8 mouse cellular contexts compared by ENCODE assay signal in the genomic region with DNA sequence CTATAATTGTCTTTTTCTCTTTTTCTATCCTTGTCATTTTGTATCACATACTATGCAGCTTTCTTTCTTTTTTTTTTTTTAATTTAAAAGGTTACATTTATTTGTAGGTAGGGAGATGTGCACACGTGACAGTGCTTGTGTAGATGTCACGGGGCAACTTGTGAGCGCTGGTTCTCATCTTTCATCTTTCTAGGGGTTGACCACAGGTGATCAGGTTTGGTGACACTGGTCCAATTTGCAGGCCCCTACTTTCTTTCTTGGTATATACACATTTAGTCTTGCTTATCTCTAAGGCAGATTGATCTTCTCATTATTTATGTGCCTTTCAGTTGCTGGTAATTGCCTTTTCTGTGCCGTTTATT. TPM values are rescaled to one million over a fixed set of nuclear protein-coding genes. Genes with fewer than 3 reads are reported as not detected.
DNase-seq lines count a peak whose midpoint lies in the region; ATAC-seq and TF ChIP-seq lines count a peak whose summit lies in the region.

No protein-coding gene starts in this region.

- no peaks in the 10 kb centered on the region for H3K27me3 ChIP-seq in kidney, embryonic 16.5 days (ENCODE audit: insufficient read depth, low read length)
- H3K27me3 ChIP-seq in embryonic facial prominence, embryonic 15.5 days = no peaks in the 10 kb centered on the region
- H3K27me3 ChIP-seq in intestine, embryonic 16.5 days (replicated peaks; ENCODE audit: control insufficient read depth, insufficient read depth, low read length) = no peaks in the 10 kb centered on the region
- no peaks in the 10 kb centered on the region for H3K27me3 ChIP-seq in myocyte (ENCODE audit: control insufficient read depth, insufficient read depth, insufficient read length)

- H3ac ChIP-seq in myocyte (ENCODE audit: control insufficient read depth, insufficient read length) = no peak overlapping the region

- H3K4me1 ChIP-seq in kidney, embryonic 16.5 days (ENCODE audit: insufficient read depth, low read length) = peaks cover 7% of the 10 kb centered on the region
- H3K4me1 ChIP-seq in embryonic facial prominence, embryonic 15.5 days = peaks cover 7% of the 10 kb centered on the region
- H3K4me1 ChIP-seq in intestine, embryonic 16.5 days (ENCODE audit: control insufficient read depth, insufficient read depth, low read length) = peaks cover 2% of the 10 kb centered on the region; the same call in 1 of the 2 replicates

- no peak for DNase-seq in kidney, adult 8-10 months
- DNase-seq in embryo, embryonic 11 days = no peak
- no peak for DNase-seq in left cerebral cortex, postnatal 36 days (ENCODE audit: low spot score in 2 of 2)

- H3K4me3 ChIP-seq in kidney, embryonic 16.5 days (ENCODE audit: low read length) = peak overlapping the region; percentile 80
- peak overlapping the region; percentile 74 for H3K4me3 ChIP-seq in embryonic facial prominence, embryonic 15.5 days (replicated peaks)
- H3K4me3 ChIP-seq in intestine, embryonic 16.5 days (ENCODE audit: low read length) = peak overlapping the region; percentile 82
- peak overlapping the region; percentile 54 for H3K4me3 ChIP-seq in myocyte

- no peak overlapping the region; the same call in 1 of the 2 replicates for H3K27ac ChIP-seq in kidney, embryonic 16.5 days (ENCODE audit: low read length)
- H3K27ac ChIP-seq in embryonic facial prominence, embryonic 15.5 days (replicated peaks) = peak overlapping the region; percentile 93; the same call in 1 of the 2 replicates
- peak overlapping the region; percentile 97; the same call in 1 of the 2 replicates for H3K27ac ChIP-seq in intestine, embryonic 16.5 days (ENCODE audit: low read length)

- 90% methylated on average over 4 of the region's 4 CpGs for WGBS in kidney, embryonic 16.5 days
- WGBS in embryonic facial prominence, embryonic 15.5 days = 93% methylated on average over 4 of the region's 4 CpGs
- 89% methylated on average over 4 of the region's 4 CpGs for WGBS in intestine, embryonic 16.5 days

- H3K9ac ChIP-seq in kidney, embryonic 16.5 days (replicated peaks; ENCODE audit: low read length) = no peak overlapping the region
- H3K9ac ChIP-seq in embryonic facial prominence, embryonic 15.5 days = no peak overlapping the region
- H3K9ac ChIP-seq in intestine, embryonic 16.5 days (ENCODE audit: low read depth, low read length) = 0 out of 2 replicates have a peak overlapping the region, but pooled peaks have one; percentile 87

- ATAC-seq in kidney, embryonic 16.5 days (ENCODE audit: low FRiP score, low TSS enrichment) = no peak
- no peak for ATAC-seq in embryonic facial prominence, embryonic 15.5 days (ENCODE audit: insufficient number of reproducible peaks, low FRiP score, low TSS enrichment, low read depth)
- no peak for ATAC-seq in intestine, embryonic 16.5 days
- no peak for ATAC-seq in frontal cortex, adult (ENCODE audit: low TSS enrichment)

- H3K4me2 ChIP-seq in kidney, embryonic 16.5 days (replicated peaks; ENCODE audit: low read depth, low read length) = peak overlapping the region; percentile 89
- peak overlapping the region; percentile 67 for H3K4me2 ChIP-seq in embryonic facial prominence, embryonic 15.5 days (replicated peaks)
- H3K4me2 ChIP-seq in intestine, embryonic 16.5 days (ENCODE audit: low read depth, low read length) = peak overlapping the region; percentile 77
- H3K4me2 ChIP-seq in myocyte (ENCODE audit: low read depth) = peak overlapping the region; percentile 82

- peaks cover 59% of the 10 kb centered on the region for H3K79me2 ChIP-seq in myocyte (ENCODE audit: control insufficient read depth, insufficient read depth)

- intact Hi-C loops in left cerebral cortex, postnatal 36 days (cut with DNase I) = no loop called here

- H3K36me3 ChIP-seq in kidney, embryonic 16.5 days (ENCODE audit: insufficient read depth, low read length) = peaks cover 10% of the 10 kb centered on the region; the same call in 1 of the 2 replicates
- peaks cover 11% of the 10 kb centered on the region for H3K36me3 ChIP-seq in embryonic facial prominence, embryonic 15.5 days
- H3K36me3 ChIP-seq in intestine, embryonic 16.5 days (ENCODE audit: control insufficient read depth, insufficient read depth, low read length) = peaks cover 5% of the 10 kb centered on the region; the same call in 1 of the 2 replicates
- peaks cover 11% of the 10 kb centered on the region for H3K36me3 ChIP-seq in myocyte (ENCODE audit: control insufficient read depth, insufficient read depth)

- H3K9me3 ChIP-seq in kidney, embryonic 16.5 days (ENCODE audit: low read length) = no peaks in the 10 kb centered on the region
- no peaks in the 10 kb centered on the region for H3K9me3 ChIP-seq in embryonic facial prominence, embryonic 15.5 days (replicated peaks)
- no peaks in the 10 kb centered on the region for H3K9me3 ChIP-seq in intestine, embryonic 16.5 days (ENCODE audit: control insufficient read depth, low read length)

- no peak for TF ChIP-seq POLR2A in myocyte (IDR thresholded peaks at IDR 0.05; ENCODE audit: insufficient read length, low read depth)

TF ChIP-seq in myocyte, 11 proteins besides CTCF, POLR2A, EP300 and RAD21:
- no peak for TF ChIP-seq MAX (IDR thresholded peaks at IDR 0.05; ENCODE audit: low read depth)
- no peak for TF ChIP-seq MYOG (IDR thresholded peaks at IDR 0.05; ENCODE audit: control insufficient read depth in 1 of 3, insufficient read depth in 1 of 3, insufficient read length in 2 of 3, low read depth in 2 of 3)
- TF ChIP-seq POLR2AphosphoS2 (IDR thresholded peaks at IDR 0.05; ENCODE audit: insufficient read length, low read depth) = no peak
- no peak for TF ChIP-seq MYOD1 (IDR thresholded peaks at IDR 0.05; ENCODE audit: control insufficient read depth in 1 of 3, insufficient read length in 2 of 3, low read depth in 2 of 3)
- TF ChIP-seq TCF3 (IDR thresholded peaks at IDR 0.05; ENCODE audit: insufficient read length, low read depth) = no peak
- TF ChIP-seq USF1 (IDR thresholded peaks at IDR 0.05; ENCODE audit: low read depth) = no peak
- TF ChIP-seq SRF (IDR thresholded peaks at IDR 0.05; ENCODE audit: control insufficient read depth, insufficient read length, low read depth) = no peak
- no peak for TF ChIP-seq TCF12 (IDR thresholded peaks at IDR 0.05; ENCODE audit: insufficient read depth, poor library complexity, severe bottlenecking)
- TF ChIP-seq E2F4 (IDR thresholded peaks at IDR 0.05; ENCODE audit: insufficient read depth) = no peak
- no peak for TF ChIP-seq REST (IDR thresholded peaks at IDR 0.05; ENCODE audit: insufficient read depth, insufficient read length)

RNA-seq across cellular contexts. Expression of a gene that starts 1.5 kb away (rescaled TPM):
- 155 and 157 TPM in 2 replicates for polyA plus RNA-seq in kidney, embryonic 16.5 days (2015; fragmentation: Nextera tagmentation; extraction: Ambion mirVana)
- 98.5 and 101 TPM in 2 replicates for polyA plus RNA-seq in embryonic facial prominence, embryonic 15.5 days (2015; fragmentation: Nextera tagmentation; extraction: Ambion mirVana)
- 171 and 189 TPM in 2 replicates for polyA plus RNA-seq in intestine, embryonic 16.5 days (2015; fragmentation: Nextera tagmentation; extraction: Ambion mirVana)
- 127 TPM for polyA plus RNA-seq in myocyte (2012; fragmentation: generic; extraction: Trizol)
- total RNA-seq in left cerebral cortex, postnatal 36 days (2021) = 100 to 1,000 TPM; 245 to 252 TPM

RNA-seq across cellular contexts. Expression of a gene that starts 18.3 kb away (rescaled TPM):
- 155 and 158 TPM in 2 replicates for polyA plus RNA-seq in kidney, embryonic 16.5 days (2015; fragmentation: Nextera tagmentation; extraction: Ambion mirVana)
- 102 and 105 TPM in 2 replicates for polyA plus RNA-seq in embryonic facial prominence, embryonic 15.5 days (2015; fragmentation: Nextera tagmentation; extraction: Ambion mirVana)
- polyA plus RNA-seq in intestine, embryonic 16.5 days (2015; fragmentation: Nextera tagmentation; extraction: Ambion mirVana) = 165 and 177 TPM in 2 replicates
- 66.9 TPM for polyA plus RNA-seq in myocyte (2012; fragmentation: generic; extraction: Trizol)
- total RNA-seq in left cerebral cortex, postnatal 36 days (2021) = 10 to 100 TPM; 86.8 to 99.1 TPM

RNA-seq across cellular contexts. Expression of a gene that starts 25.4 kb away (rescaled TPM):
- polyA plus RNA-seq in kidney, embryonic 16.5 days (2015; fragmentation: Nextera tagmentation; extraction: Ambion mirVana) = 104 and 106 TPM in 2 replicates
- 85.9 and 86.9 TPM in 2 replicates for polyA plus RNA-seq in embryonic facial prominence, embryonic 15.5 days (2015; fragmentation: Nextera tagmentation; extraction: Ambion mirVana)
- polyA plus RNA-seq in intestine, embryonic 16.5 days (2015; fragmentation: Nextera tagmentation; extraction: Ambion mirVana) = 100 and 110 TPM in 2 replicates
- polyA plus RNA-seq in myocyte (2012; fragmentation: generic; extraction: Trizol) = 55.7 TPM
- 10 to 100 TPM; 45.8 to 46.5 TPM for total RNA-seq in left cerebral cortex, postnatal 36 days (2021)
